Mouse (Mus musculus) bone marrow macrophage, adult 2 months (primary cell): ENCODE results near the gene Pdhb.

Experiments
- CTCF ChIP-seq: IDR thresholded peaks from 2 replicates; pipeline ENCODE4 v1.5.1; 2012; ENCODE audit warnings: low read depth, mild to moderate bottlenecking, low read length, moderate library complexity
- POLR2A ChIP-seq: IDR thresholded peaks from 2 replicates; pipeline ENCODE4 v1.6.1; 2012; ENCODE audit warnings: mild to moderate bottlenecking, low read depth, low read length, borderline replicate concordance

- TF ChIP-seq POLR2A (no peak), CTCF (no peak)
These were observed 53.4 kb downstream of the Pdhb start for GRCm38 (mm10) chr14:8119454-8119853.
